Mouse (Mus musculus) thymus, postnatal 36 days (tissue): Measurements from ENCODE around the gene Gnb4.

Experiments used
- DNase-seq, 2 experiments: peaks; one replicate each; pipeline ENCODE4 v3.0.0; 2022; ENCODE audit warnings: mixed read lengths in 2 of 2

The Gnb4 gene

DNA sequence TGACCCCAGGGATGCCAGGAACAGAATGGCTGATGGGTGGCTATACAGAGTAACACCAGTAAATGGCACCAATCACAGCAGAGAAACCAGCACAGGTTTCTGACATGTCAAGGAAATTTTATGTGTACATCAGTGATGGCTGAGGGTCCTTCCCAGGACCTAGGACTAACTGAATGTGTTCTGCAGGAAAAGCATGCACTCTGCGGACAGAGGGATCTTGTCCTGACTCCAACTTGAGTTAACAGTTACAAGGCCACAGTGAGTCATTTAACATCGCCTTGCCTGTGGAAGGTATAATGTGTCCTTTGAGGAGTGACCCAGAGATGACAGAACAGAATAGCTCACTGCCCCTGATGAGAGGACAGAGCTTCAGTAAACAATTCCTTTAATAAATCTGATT, 1.6 kb downstream of the Gnb4 start:
- DNase-seq = no peak

DNA sequence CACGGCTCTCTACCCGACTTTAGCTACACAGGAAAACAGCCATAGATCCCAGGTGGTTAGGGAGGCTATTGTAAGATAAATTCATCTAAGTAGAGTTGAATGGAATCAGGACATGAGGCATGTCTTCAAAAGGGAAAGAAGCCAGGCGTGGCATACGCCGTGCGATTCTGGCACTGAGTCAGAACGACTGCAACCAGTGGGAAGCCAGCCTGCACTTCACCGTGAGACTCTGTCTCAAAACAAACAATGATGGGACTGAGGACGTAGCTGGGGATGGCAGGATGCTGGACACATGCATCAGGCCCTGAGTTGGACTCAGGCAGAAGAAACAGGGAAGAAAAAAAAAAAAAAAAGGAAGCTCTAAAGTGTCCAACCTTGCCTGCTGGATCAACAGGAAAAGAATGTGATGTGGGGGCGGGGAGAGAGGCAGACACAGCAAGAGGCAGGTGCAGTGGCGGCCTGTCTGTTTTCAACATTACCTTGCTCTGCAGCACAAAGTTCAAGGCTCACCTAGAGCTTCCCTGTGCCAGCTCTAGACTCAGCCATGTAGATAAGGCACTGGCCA, 4.7 kb downstream of the Gnb4 start:
- peak in 1 of 2 experiments; percentile 18 for DNase-seq

DNA sequence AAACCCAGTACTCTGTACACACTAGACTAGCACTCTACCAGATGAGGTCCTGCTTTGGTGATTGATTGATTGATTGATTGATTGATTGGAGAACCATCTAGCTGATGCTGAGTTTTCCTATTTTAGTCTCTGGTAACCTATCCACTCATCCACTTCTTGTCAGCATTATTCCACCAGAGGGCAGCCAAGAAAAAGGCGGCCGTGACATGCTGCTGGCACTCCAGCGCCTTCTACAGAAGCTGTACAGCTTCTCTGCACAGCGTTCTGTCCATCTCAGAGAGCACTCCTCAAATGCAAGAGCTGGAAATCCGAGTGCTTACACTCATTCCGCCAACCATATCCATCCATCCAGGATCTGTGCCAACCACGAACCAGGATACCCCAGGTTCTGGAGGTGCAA, 5.8 kb downstream of the Gnb4 start:
- DNase-seq = peak; percentile 30 to 41

DNA sequence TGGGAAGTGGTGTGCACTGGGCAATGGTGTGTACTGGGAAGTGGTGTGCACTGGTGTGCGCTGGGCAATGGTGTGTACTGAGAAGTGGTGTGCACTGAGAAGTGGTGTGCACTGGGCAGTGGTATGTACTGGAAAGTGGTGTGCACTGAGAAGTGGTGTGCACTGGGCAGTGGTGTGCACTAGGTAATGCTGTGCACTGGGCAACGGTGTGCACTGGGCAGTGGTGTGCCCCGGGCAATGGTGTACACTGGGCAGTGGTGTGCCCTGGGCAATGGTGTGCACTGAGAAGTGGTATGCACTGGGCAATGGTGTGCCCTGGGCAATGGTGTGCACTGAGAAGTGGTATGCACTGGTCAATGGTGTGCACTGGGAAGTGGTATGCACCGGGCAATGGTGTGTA, 7.2 kb downstream of the Gnb4 start:
- no peak for DNase-seq

DNA sequence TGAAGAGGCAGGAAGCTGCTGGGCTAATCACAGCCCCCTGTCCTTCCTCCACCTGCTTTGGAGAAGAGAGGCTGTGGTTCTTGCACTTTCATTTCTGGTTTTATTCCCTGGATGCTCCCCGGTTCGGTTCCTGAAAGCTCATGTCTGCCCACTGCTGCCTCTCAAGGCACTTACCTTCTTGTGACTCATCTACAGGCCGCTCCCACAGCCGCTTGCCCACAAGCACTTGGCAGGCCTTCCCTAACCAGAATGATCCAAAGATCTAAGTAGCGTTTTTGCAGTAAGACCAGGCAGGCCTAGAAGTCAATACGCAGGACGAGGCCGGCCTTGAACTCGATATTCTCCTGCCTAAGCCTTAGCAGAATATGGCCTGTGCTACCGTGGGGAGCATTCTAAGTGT, 15.3 kb downstream of the Gnb4 start:
- no peak for DNase-seq

DNA sequence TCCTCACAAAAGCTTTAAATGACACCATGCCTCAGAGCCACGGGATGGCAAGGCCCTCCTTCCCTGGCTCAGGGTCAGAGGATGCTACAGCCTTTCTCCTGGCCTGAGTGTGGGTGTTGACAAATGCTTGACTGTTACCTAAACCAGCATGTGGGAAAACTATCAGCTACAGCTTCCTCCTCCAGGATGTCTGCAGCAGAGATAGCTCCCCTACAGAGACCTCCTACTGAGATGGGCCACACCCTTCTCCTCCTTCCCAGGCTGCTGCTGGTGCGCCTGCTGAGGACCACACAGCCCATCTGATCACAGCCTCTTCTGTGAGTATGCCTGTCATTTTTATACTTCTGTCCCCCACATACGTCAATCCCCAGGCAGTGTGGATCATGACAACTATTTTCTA, 17.1 kb downstream of the Gnb4 start:
- no peak for DNase-seq

DNA sequence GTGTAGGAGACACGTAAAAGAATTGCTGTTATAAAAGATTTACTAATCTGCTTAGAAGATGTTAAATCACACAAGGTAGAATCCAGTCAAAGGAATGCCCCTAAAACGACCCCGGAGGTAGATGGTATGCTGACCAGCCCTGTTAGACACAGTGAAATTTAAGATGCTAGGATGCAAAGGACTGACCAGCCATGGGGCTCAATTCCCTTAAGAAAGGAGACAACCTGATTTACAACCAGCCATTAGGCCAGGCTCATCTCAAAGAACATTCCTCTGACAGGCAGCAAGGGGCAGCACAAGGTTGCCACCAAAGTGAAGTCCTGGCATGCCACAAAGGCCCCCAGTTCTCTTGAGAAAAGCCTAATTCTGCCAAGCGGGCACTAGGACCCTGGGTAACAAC, 21.3 kb downstream of the Gnb4 start:
- DNase-seq = no peak

DNA sequence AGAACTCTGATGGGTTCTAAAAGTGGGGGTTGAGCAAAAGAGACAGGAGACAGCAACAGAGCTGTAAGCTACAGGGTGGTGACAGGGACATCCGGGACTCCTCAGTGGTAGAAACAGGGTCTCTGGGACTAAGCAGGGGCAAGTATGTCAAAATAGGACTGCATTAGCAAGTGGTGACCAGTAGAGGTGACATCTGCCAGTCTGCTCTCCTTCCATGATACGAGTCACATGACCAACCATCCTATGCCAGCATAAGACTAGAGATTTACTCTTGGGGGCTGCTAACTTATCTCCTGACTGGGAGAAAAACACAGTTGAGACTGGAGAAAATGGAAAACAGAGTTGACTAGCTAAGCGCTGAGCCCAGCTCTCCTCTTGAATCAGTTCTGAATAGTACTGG, 30.1 kb downstream of the Gnb4 start:
- DNase-seq = no peak

DNA sequence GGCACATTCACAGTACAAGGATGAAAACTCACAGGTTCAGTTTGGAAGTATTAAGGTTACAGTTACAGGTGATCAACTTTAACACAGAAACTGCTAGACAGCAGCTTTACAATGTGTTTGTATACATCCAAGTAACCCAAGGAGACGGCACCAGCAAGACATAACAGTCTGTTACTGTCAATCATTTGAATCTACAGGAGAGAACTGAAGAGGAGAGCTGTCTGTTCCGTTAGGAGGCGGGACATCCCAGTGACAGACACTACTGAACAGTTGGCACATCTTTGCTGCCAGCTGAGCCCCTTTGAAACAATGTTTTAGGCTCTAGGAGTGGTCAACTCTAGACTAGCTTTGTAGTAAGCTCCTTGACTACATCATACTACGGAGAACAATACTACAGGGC, 32.9 kb downstream of the Gnb4 start:
- DNase-seq = no peak

DNA sequence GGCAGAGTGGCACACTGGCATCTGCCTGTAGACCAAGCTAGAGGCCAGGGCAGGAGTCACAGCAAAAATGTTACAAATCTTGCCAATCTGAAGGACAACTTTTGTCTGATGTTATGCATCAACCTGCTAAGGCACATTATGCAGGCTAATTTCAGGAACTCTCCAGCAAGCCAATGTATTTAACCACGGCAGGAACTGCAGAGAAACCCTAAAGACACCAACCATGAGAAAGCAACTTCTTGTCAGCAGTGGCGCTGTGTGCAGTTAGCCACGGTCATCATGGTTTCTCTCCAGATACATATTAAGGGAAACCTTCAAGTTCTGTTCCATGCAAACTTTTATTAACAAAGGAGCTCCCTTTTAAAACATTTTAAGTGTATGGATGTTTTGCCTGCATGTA, 34.5 kb downstream of the Gnb4 start:
- no peak for DNase-seq

DNA sequence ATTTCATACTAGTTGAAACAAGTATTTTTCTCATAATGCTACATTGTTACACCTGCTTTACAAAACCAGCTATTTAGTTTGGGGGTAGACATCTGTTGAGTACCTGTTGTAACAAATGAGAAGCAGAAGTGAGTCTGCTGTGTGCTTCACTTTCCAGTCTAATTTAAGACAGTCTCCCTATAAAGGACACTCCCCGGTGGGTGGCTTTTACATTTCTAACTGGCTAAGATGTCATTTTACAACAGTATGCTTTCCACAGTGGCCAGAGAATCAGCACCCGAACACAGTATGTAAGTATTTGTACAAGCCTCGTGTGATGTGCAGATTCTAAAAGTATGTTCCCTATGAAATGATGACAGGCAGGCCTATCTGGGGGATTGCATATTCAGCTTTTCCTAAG, 35.6 kb downstream of the Gnb4 start:
- no peak for DNase-seq

DNA sequence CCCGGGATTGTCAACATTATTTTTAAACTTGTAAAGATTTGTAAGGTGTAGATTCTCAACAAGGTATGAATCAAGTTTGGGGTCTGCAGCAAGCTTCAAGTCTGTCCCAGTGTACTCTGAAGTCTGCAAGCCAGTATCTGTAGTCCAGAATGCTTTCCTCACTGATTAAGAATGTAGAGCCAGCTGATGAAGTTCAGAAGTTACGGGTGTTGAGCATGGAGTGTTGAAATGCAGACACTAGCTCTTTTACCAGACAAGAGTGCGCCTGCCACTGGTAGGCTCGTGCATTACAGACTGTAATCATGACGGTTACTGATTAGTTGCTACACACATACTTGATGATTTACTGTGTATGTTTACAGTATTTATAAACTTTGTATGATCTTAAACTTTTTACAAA, 37.6 kb downstream of the Gnb4 start:
- no peak for DNase-seq

DNA sequence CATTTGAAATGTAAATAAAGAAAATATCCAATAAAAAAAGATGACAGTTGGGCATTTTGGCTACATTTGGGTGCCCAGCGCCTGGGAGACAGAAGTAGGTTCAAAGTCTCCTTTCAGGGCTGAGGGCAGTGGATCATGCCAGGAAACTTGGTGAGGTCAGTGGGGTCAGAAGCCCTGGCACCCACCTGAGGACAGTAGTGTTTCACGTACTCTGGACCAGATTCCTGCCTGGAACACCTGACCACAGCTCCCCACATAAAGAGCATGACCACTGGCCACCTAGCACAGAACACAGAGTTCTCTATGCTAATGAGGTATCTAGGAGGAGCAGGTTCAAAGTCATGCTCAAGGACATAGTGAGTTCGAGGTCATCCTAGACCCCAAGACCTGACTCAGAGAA, 41.2 kb downstream of the Gnb4 start:
- DNase-seq = no peak

DNA sequence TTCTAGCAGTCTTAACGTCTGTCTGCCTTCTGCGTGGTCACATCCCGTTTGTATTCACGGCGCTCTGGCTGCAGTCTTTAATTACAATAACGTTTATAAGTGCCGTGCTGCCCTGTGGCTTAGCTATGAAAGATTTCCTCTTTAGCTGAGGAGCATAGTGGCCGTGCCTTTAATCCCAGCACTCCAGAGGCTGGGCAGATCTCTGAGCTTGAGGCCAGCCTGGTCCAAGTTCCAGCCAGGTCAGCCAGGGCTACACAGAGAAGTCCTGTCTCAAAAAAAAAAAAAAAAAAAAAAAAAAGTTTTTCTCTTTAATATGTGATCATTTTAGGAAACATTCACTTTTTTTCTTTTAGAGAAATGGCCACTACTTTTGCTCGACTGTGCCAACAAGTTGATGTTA, 42.5 kb downstream of the Gnb4 start:
- no peak for DNase-seq

DNA sequence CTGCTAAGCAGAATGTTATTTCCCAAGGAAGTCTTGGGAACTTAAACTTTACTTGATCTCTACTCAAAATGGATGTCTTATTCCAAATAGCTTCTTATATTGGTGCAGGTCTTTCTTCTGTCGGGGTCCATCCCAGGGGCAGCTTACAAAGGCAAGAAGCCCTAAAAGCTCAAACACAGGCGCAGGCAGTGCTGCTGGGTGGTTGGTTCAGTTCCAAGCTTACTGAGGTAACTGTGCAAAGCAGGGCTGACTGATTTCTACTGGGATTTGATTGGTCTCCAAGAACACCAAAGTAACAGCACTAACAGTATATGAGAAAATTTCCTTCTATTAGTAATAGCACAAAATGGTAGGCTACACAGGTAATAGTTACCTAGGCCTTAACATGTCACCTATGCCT, 43.3 kb downstream of the Gnb4 start:
- no peak for DNase-seq

DNA sequence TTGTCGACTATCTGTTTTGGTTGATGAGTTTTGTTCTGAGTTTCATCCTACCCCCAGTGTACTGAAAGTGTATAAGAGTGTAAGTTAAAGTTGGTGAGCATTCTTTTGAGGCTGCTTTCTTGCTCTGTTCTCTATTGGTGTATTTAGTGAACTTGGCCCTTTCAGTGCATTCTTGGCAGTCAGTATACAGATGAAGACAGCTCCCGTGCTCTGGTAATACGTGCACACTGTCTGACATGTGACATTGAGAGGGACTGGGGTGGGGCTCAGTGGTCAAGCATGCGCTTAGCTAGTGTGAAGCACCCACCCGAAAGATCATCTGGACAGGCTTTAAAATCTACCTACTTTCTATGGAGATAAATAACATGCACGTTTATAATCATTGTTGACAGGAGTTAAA, 53.0 kb downstream of the Gnb4 start:
- no peak for DNase-seq

DNA sequence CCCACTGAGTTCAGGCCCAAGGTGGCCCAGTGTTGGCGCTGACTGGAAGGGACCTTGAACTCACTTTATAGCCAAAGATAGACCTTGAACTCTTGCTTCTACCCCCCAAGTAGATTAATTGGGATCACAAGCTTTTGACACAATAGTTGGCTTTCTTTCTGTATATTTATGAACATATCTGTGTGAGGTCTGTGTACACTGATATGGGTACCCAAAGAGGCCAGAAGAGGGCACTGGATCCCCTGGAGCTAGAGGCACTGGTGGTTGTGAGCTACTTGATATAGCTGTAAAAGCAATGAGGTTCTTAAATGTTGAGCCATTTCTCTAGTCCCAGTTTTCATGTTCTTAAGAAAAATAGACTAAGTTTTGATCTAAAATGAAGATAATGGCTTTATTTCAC, 63.3 kb downstream of the Gnb4 start:
- peak; percentile 16 to 28 for DNase-seq

DNA sequence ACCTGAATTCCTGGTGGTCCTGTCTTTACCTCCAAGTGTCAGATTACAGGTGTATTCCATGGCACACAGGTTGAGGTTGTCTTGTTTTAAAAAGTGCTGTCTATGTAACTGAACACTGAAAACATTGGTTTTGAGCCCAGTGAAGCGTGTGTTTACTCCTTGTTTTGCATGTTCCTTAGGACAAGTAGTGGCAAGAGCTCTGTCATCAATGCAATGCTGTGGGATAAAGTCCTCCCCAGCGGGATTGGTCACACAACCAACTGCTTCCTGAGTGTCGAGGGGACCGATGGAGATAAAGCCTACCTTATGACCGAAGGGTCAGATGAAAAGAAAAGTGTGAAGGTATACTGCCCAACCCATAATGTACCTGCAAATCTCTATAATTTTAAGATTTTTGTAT, 78.3 kb downstream of the Gnb4 start:
- no peak for DNase-seq

DNA sequence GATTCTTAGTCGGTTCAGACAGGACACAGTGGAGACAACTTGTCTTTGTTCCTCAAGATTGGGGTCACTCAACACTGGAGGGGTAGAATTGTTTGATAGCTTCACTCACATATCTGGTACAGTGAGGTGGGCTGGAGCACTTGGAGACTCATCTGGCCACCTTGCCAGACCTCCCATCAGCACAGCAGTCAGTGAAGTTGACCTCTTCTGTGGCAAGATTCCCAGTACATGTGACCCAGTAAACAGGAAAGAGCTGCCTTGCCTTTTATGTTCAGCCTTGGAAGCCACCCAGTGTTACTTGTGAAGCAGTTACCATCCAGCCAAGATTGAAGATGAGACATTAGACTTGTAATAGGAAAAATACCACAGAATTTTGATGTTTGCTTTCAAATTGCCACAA, 78.8 kb downstream of the Gnb4 start:
- no peak for DNase-seq

DNA sequence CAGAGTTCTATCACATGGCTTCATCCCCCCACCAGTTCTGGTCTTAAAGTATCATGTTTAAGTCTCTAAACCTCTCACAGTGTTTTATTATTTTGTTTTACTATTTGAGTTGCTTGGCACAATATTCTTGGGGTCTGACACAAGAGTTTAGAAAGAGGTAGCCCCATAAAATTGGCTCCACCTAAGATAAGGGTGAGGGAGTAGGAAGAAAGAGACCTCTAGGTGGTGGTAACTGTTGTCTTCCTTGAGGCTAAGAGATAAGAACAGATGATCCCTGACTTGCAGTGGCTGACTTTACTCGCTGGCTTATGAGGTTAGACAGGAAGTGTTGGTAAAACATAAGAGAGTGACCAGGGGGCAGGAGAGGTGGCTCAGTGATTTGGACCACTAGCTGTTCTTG, 80.7 kb downstream of the Gnb4 start:
- DNase-seq = no peak
